Mouse (Mus musculus) cerebellum, postnatal 14 days (tissue): ENCODE results near the gene Sox13.

Experiments
- DNase-seq, 2 experiments: peaks; one replicate each; pipeline ENCODE4 v3.0.0; 2021; ENCODE audit warnings: mixed read lengths in 2 of 2

Sox13 gene

GRCm38 (mm10) chr1:133424547-133425140 is 467 bp upstream of the Sox13 start:
- no peak for DNase-seq

- peak in 1 of 2 experiments; percentile 20 for DNase-seq
These were observed 1.0 kb downstream of the Sox13 start for GRCm38 (mm10) chr1:133423166-133423542.

- peak in 1 of 2 experiments; percentile 15 for DNase-seq
These were observed 1.5 kb downstream of the Sox13 start for GRCm38 (mm10) chr1:133422615-133423161.

DNA sequence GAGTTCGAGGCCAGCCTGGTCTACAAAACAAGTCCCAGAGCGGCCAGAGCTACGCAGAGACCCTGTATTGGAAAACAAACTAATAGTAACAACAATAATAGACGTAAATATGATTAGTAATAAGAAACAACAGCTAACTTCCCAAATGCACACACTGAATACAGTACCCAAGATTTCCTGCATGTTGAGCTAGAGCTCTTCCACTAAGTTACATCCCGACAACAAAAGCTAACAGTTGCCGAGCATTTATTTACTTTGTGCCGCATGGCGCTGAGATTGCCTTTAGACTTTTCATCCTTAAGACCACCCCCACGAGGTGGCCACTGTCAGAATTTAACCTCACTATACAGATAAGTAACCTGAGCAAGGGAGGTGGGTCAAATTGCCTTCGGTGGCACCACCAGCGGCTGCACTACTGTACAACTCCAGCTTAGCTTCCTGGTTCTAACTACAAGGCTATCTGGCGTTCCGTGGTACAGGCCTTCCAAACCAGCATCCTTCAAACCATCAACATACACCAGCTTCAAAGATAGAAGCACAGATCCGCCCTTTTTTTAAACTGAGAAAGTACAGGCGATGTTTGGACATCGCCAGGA is 2.1 kb downstream of the Sox13 start:
- DNase-seq, result no peak

- DNase-seq, result no peak
These were observed 3.1 kb downstream of the Sox13 start for GRCm38 (mm10) chr1:133421061-133421460.

- DNase-seq, result no peak
These were observed 3.7 kb downstream of the Sox13 start for GRCm38 (mm10) chr1:133420491-133420890.

DNA sequence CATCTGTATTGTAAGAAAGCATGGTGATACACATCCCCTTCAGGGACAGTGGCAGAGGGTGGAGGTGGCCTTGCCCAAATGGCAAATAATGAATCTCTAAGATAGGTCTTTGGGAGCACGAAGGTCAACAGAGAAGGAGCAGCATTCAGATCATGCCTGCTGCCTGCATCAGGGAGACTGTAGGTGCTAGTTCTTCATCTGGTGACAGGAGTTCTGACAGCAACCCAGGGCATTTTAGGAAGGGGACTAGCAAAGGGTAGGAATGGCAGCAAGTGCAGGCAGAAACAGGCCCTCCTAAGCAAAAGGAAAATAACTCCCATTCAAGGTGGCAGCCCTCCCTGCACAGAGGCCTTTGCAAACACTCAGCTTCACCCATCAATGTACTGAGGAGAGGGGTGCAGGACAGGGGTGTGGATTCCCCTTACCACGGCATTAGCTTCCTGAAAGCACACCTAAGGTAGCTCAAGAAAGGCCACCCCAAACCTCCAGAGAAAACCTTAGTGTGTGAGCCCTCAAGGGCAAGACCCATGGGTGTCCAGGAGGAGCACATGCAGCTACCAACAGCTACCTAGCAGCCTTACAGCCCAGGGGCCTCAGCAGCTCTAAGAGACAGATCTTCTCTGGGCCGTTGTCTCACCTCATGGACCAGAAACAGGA is 4.9 kb downstream of the Sox13 start:
- DNase-seq, result no peak

GRCm38 (mm10) chr1:133418164-133418800 is 5.9 kb downstream of the Sox13 start:
- no peak for DNase-seq

GRCm38 (mm10) chr1:133417539-133417938 is 6.6 kb downstream of the Sox13 start:
- no peak for DNase-seq

GRCm38 (mm10) chr1:133417113-133417512 is 7.1 kb downstream of the Sox13 start:
- no peak for DNase-seq

- no peak for DNase-seq
These were observed 7.7 kb downstream of the Sox13 start for GRCm38 (mm10) chr1:133416472-133416871.

DNA sequence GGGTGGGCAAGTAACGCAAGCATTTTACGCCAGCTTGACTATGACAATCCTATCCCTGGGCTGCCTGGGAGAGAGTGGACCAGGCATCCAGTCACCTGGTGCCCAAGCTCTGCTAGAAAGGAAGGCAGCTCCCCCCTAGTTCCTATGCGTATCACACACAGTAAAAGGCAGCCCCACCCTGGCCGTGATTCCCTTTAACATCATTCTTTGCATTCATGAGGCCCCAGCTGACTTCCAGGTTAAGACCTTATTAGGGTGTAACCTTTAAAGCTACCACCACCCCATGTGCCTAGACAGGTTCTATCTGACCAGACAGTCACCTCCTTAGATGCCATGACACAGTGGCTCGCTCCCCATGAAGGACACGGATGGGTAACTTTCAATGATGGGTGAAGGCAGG is 8.7 kb downstream of the Sox13 start:
- no peak for DNase-seq

- DNase-seq, result peak; percentile 48 to 50
These were observed 9.1 kb downstream of the Sox13 start for GRCm38 (mm10) chr1:133415086-133415485.

DNA sequence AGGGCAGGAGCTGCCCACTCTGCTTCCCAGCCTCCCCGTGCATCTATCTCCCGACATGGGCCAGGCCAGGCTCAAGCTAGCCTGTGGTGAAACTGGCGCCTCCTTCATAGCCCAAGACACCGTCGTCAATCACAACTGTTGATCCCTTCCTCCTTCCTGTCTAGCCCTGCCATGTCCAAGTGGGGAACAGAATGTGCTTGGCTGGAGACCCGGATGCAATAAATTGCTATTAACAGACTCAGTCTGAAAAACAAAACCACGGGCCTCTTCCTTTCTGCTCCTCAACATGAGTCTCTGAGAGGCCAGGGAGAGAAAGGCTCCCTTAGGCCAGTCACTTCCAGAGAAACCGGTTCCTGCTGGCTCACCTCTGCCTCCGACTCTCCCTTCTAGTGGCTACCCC is 11.2 kb downstream of the Sox13 start:
- no peak for DNase-seq

- DNase-seq, result no peak
These were observed 12.6 kb downstream of the Sox13 start for GRCm38 (mm10) chr1:133411506-133412147.

- no peak for DNase-seq
These were observed 14.4 kb downstream of the Sox13 start for GRCm38 (mm10) chr1:133409786-133410185.

- no peak for DNase-seq
These were observed 15.2 kb downstream of the Sox13 start for GRCm38 (mm10) chr1:133408880-133409516.

DNA sequence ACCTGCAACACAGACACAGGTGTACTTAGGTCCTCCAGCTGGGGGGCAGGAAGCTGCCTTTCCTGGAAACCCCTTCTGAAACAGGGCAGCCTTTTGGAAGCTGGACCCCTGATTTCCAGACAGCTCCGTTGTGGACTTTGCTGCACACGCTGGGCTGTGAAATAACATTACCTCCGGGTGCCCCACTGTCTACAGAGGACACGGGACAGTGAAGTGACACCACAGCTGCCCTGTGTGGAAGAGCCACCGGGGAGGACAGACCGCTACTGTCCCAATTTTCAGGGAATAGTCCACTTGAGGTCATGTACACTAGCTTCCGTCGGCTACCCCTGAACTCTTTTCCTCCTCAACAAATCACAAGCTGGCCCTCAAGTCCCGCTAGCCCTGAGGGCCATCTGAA is 15.9 kb downstream of the Sox13 start:
- DNase-seq, result no peak

DNA sequence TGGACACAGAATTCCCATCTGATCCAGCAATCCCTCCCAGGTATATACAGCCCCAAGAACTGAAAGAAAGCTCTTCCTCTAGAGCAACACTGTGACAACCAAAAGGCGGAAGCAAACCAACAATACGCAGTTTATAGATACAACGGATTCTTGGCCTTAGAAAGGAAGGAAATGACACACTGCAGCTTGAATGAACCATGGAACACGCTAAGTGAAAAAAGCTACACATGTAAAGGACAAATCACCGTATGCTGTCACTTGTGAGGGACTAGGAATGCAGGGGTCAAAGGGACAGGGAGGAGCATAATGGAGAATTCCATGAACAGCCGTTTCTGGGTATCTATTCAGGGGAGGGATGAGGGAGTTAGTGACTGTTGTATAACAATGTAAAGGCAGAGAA is 16.7 kb downstream of the Sox13 start:
- DNase-seq, result no peak

DNA sequence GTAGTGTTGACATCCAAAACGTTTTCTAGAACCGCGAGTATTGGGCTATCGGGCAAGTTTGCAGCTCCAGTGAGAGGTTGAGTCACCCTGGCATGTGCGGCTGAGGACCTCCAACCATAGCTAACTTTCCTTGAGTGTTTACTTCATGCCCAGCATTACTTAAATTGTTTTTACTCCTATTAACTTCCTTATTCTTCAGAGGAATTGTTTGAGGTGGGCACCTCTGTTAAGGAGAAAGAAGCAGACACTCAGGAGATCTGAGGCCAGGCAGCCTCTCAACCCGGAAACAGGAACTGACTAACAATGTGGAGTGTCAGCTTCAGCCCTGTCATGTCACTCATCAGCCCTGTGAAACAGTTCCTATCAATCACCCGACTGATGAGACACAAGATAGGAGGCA is 17.6 kb downstream of the Sox13 start:
- DNase-seq, result no peak

DNA sequence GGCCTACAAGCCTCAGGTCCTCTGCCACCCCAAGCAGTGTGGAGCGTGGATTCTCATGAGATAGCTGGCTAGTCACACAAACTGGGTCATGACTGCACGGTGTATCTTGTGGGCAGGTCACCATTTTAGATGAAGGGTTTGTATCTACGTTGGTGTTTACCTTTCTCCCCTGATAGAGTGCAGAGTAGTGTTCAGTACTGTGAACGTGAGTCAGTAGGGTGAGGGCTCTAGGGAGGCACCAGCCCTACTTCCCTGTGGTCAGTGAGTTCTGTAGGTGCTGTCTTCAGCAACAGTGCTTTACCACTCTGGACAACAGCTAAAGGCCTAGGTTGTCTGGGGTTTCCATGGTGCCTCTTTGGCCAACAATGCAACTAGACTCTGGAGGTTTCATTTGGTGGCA is 20.2 kb downstream of the Sox13 start:
- DNase-seq, result no peak

DNA sequence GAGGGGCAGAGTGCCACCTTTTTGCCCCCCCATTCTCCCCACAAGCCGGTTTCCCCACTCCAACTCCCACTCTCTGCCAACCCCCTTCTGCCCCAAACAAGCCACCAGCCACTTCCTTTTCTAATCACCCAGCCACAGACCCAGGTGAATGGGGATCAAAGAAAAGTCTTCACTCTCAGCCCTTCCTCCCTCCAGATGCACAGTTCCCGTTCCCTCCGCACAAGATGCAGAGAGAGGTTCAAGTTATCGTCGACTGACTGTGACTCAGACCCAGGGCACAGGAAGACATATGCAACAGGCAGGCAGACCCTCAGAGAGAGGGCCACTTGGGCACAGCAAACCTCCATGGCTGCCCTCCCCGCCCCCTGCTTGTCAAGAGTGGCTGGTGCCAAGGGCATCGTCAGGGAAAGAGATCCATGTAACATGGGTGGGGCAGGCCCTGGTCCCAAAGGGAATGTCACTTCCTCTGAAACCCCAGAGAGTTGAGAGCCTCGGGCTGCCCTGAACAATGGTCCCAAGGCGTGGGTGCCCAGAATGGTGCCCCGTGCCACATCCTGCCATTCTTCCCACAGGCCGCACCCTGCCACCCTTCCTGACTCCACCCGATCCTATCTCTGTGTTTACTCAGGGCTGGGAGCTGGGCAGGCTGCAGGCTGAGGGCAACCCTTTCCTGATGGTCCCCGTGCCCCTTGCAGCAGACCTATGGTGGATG is 24.0 kb downstream of the Sox13 start:
- no peak for DNase-seq
